Mouse (Mus musculus): ENCODE measurements around the gene Lcorl.
A peak's percentile ranks its signal among the peaks of the same experiment; 100 is the strongest.
"Not testable (repeated sequence)": the region's sequence is repeated elsewhere in the genome, so short reads cannot be mapped to it uniquely, and the experiment has no call there.

Gene Lcorl

GRCm38 (mm10) chr5:45706811-45707210 lies 150.6 kb downstream of the Lcorl start:
- DNase-seq, result no peak

- DNase-seq, result no peak
Observed at GRCm38 (mm10) chr5:45691678-45692077, 165.7 kb downstream of the Lcorl start.

GRCm38 (mm10) chr5:45690802-45691201 lies 166.6 kb downstream of the Lcorl start:
- DNase-seq, result no peak

- DNase-seq, result no peak
Observed at GRCm38 (mm10) chr5:45689152-45689551, 168.3 kb downstream of the Lcorl start.

GRCm38 (mm10) chr5:45686223-45686622 lies 171.2 kb downstream of the Lcorl start:
- DNase-seq, result no peak

GRCm38 (mm10) chr5:45685243-45685642 lies 172.2 kb downstream of the Lcorl start:
- no peak for DNase-seq

GRCm38 (mm10) chr5:45683388-45683787 lies 174.0 kb downstream of the Lcorl start:
- no peak for DNase-seq

- no peak for DNase-seq
Observed at GRCm38 (mm10) chr5:45679955-45680354, 177.5 kb downstream of the Lcorl start.

- DNase-seq, result no peak
Observed at GRCm38 (mm10) chr5:45677639-45678038, 179.8 kb downstream of the Lcorl start.

GRCm38 (mm10) chr5:45675032-45675431 lies 182.4 kb downstream of the Lcorl start:
- DNase-seq, result no peak

- DNase-seq, result no peak
Observed at GRCm38 (mm10) chr5:45670894-45671494, 186.4 kb downstream of the Lcorl start.

GRCm38 (mm10) chr5:45670280-45670670 lies 187.1 kb downstream of the Lcorl start:
- no peak for DNase-seq

- DNase-seq, result peak; percentile 99
Observed at GRCm38 (mm10) chr5:45669598-45670279, 187.7 kb downstream of the Lcorl start, which contains the start of gene Ncapg. Gene Ncapg, plus strand, starts transcription at chr5:45669919.

- DNase-seq, result no peak
Observed at GRCm38 (mm10) chr5:45669234-45669597, 188.2 kb downstream of the Lcorl start.

GRCm38 (mm10) chr5:45668831-45669230 lies 188.6 kb downstream of the Lcorl start:
- DNase-seq, result no peak

- DNase-seq, result no peak
Observed at GRCm38 (mm10) chr5:45668324-45668723, 189.1 kb downstream of the Lcorl start.

- not testable (repeated sequence) for DNase-seq
Observed at GRCm38 (mm10) chr5:45658406-45658805, 199.0 kb downstream of the Lcorl start.

- DNase-seq, result no peak
Observed at GRCm38 (mm10) chr5:45651026-45651703, 206.2 kb downstream of the Lcorl start.
